Mouse (Mus musculus) stomach, postnatal 0 days (tissue): ENCODE data around the gene Ugdh.

ENCODE experiments used
- CTCF ChIP-seq: IDR thresholded peaks from 2 replicates; pipeline ENCODE4 v1.5.1; 2016; ENCODE audit warnings: antibody characterized with exemption, low read depth, mild to moderate bottlenecking, moderate library complexity
- EP300 ChIP-seq: optimal IDR thresholded peaks from 2 replicates; pipeline ENCODE3; 2016; ENCODE audit warnings: antibody characterized with exemption

DNA sequence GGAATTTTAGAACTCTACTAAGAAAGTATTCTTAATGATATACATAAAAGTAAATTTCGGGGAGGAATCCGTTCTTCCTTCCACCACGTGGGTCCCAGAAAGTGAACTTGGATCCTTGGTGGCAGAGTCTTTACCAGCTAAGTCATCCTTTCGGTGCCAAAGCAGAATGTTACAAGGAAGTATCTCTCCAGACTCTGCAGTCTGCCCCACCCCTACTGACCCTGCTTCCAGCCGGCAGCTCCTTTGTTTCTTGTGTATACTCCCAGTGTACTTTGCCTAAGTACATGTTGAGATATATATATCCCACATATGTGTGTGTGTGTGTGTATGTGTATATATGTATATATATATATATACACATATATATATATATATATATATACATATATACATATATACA lies 6.3 kb downstream of the Ugdh start:
- no peak for TF ChIP-seq EP300
- no peak for TF ChIP-seq CTCF
